Mouse (Mus musculus) kidney, adult 2 months (tissue): Measurements from ENCODE around the gene Cmc2. TPM values are rescaled to one million over a fixed set of nuclear protein-coding genes. Genes with fewer than 3 reads are reported as not detected.

ENCODE experiments used
- DNase-seq: peaks from one replicate; pipeline ENCODE4 v3.0.0; 2021
- H3K27ac ChIP-seq: fragments of 200-500 bp; 2 replicates; pipeline ENCODE4 v1.5.1; 2012; ENCODE audit warnings: low read depth, low read length, control low read depth, inconsistent platforms; ENCODE audit not compliant: insufficient read depth
- H3K27me3 ChIP-seq: fragments of 200-500 bp; replicated peaks from 2 replicates; pipeline ENCODE4 v1.6.1; 2012; ENCODE audit warnings: mild to moderate bottlenecking, moderate library complexity, low read length, inconsistent platforms; ENCODE audit not compliant: control insufficient read depth, insufficient read depth
- H3K36me3 ChIP-seq: fragments of 200-500 bp; 2 replicates; pipeline ENCODE4 v1.6.1; 2012; ENCODE audit warnings: mild to moderate bottlenecking, moderate library complexity, low read length, inconsistent platforms; ENCODE audit not compliant: control insufficient read depth, insufficient read depth
- H3K4me1 ChIP-seq: fragments of 200-500 bp; 2 replicates; pipeline ENCODE4 v1.6.1; 2011; ENCODE audit warnings: low read length; ENCODE audit not compliant: control insufficient read depth, insufficient read depth
- H3K4me3 ChIP-seq: fragments of 200-500 bp; 2 replicates; pipeline ENCODE4 v1.5.1; 2011; ENCODE audit warnings: mild to moderate bottlenecking, low read depth, low read length, control low read depth; ENCODE audit not compliant: insufficient read depth
- CTCF ChIP-seq: fragments of 200-500 bp; conservative IDR thresholded peaks from 2 replicates; pipeline ENCODE4 v1.5.1; 2011; ENCODE audit warnings: low read depth, mild to moderate bottlenecking, control low read depth, low read length, moderate library complexity, mixed read lengths; ENCODE audit not compliant: insufficient read depth, insufficient read length
- POLR2A ChIP-seq: fragments of 200-500 bp; IDR thresholded peaks from one replicate; pipeline ENCODE4 v1.6.1; 2011; ENCODE audit warnings: low read depth, low read length, control low read depth
- WGBS: fragments of 180-500 bp; shearing (Covaris S2); methylation state at CpG from one replicate; pipeline ENCODE4 v1.1.7; 2018; 5-methylcytosine and 5-hydroxymethylcytosine counted together
- polyA plus RNA-seq: library from polyadenylated mRNA; depleted of rRNA; stranded (reverse); fragments of >200 nt; gene quantifications from 2 replicates; pipeline ENCODE4 v1.2.3, GENCODE M21; 2012

The Cmc2 gene
- polyA plus RNA-seq, 1 experiment: 17.7 TPM

GRCm38 (mm10) chr8:116946851-116947250 is 25.6 kb upstream of the Cmc2 start:
- peaks cover 15% of the 10 kb centered on the region for H3K4me1 ChIP-seq
- no peak for DNase-seq
- 62% methylated on average over 6 of the region's 6 CpGs for WGBS
- no peaks in the 10 kb centered on the region for H3K27me3 ChIP-seq
- no peaks in the 10 kb centered on the region for H3K36me3 ChIP-seq
- peak overlapping the region; percentile 9; the same call in 1 of the 2 replicates for H3K4me3 ChIP-seq
- no peak for TF ChIP-seq POLR2A
- TF ChIP-seq CTCF: no peak
- no peak overlapping the region for H3K27ac ChIP-seq

GRCm38 (mm10) chr8:116946268-116946838 is 25.1 kb upstream of the Cmc2 start:
- DNase-seq: peak; percentile 21
- no peak for TF ChIP-seq CTCF
- no peaks in the 10 kb centered on the region for H3K27me3 ChIP-seq
- H3K36me3 ChIP-seq: no peaks in the 10 kb centered on the region
- H3K27ac ChIP-seq: no peak overlapping the region
- WGBS: 68% methylated on average over 21 of the region's 21 CpGs
- peaks cover 14% of the 10 kb centered on the region for H3K4me1 ChIP-seq
- peak overlapping the region; percentile 9 for H3K4me3 ChIP-seq

GRCm38 (mm10) chr8:116945169-116945910 is 24.1 kb upstream of the Cmc2 start:
- Histone ChIP-seq H3K36me3 (no peaks in the 10 kb centered on the region), H3K27me3 (no peaks in the 10 kb centered on the region), H3K27ac (no peak overlapping the region), H3K4me1 (peaks cover 11% of the 10 kb centered on the region), H3K4me3 (no peak overlapping the region)
- DNase-seq: no peak
- TF ChIP-seq POLR2A (no peak), CTCF (no peak)
- 88% methylated on average over 9 of the region's 9 CpGs for WGBS

GRCm38 (mm10) chr8:116944385-116944696 is 23.1 kb upstream of the Cmc2 start:
- WGBS: 7% methylated on average over 4 of the region's 4 CpGs
- H3K27ac ChIP-seq: no peak overlapping the region

GRCm38 (mm10) chr8:116943555-116944384 is 22.5 kb upstream of the Cmc2 start:
- peak; percentile 52 for DNase-seq
- H3K27ac ChIP-seq: peak overlapping the region; percentile 37

More at GRCm38 (mm10) chr8:116944385-116944696, 23.1 kb upstream of the Cmc2 start:
- no peak for DNase-seq
- Histone ChIP-seq H3K4me3 (peak overlapping the region; percentile 97; the same call in 1 of the 2 replicates), H3K36me3 (no peaks in the 10 kb centered on the region), H3K4me1 (peaks cover 11% of the 10 kb centered on the region), H3K27me3 (no peaks in the 10 kb centered on the region)
- TF ChIP-seq POLR2A (no peak), CTCF (no peak)

DNA sequence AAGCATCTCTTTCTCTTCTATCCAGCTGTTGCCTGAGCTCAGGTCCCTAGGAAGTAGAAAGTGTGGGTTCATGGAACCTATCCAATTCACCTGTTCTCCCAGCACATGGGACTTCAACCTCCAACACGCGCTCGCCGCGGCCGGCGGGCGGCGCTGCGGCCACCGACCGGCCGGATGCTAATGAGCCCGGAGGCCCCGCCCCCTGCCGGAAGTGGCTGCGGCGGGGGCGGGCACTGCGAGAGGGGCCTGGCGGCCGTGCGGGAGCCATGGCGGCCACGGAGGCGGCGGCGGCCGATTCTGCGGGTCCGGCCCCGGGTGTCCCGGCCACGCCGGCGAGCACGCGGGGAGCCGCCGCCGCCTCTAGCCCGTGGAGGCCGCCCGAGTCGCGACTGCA is 21.9 kb upstream of the Cmc2 start, which contains the start of gene Atmin:
Atmin (plus strand) TSS at position 233 of the 394 bp plus-strand sequence.
- peak; percentile 60 for TF ChIP-seq CTCF
- TF ChIP-seq POLR2A: no peak
- peak; percentile 94 for DNase-seq
- peak within 1 kb of the TSS; percentile 37 for H3K27ac ChIP-seq
- H3K4me1 ChIP-seq: peaks cover 11% of the 10 kb centered on the region
- H3K27me3 ChIP-seq: no peaks in the 10 kb centered on the region
- 1% methylated on average over 46 of the region's 46 CpGs for WGBS
- H3K4me3 ChIP-seq: peak within 1 kb of the TSS; percentile 97
- H3K36me3 ChIP-seq: no peaks in the 10 kb centered on the region

More at GRCm38 (mm10) chr8:116943555-116944384, 22.5 kb upstream of the Cmc2 start:
- Histone ChIP-seq H3K27me3 (no peaks in the 10 kb centered on the region), H3K36me3 (no peaks in the 10 kb centered on the region), H3K4me1 (peaks cover 11% of the 10 kb centered on the region), H3K4me3 (peak overlapping the region; percentile 97)
- WGBS: under 1% methylated on average over 62 of the region's 62 CpGs
- TF ChIP-seq POLR2A (no peak), CTCF (no peak)
